In the genomic region with DNA sequence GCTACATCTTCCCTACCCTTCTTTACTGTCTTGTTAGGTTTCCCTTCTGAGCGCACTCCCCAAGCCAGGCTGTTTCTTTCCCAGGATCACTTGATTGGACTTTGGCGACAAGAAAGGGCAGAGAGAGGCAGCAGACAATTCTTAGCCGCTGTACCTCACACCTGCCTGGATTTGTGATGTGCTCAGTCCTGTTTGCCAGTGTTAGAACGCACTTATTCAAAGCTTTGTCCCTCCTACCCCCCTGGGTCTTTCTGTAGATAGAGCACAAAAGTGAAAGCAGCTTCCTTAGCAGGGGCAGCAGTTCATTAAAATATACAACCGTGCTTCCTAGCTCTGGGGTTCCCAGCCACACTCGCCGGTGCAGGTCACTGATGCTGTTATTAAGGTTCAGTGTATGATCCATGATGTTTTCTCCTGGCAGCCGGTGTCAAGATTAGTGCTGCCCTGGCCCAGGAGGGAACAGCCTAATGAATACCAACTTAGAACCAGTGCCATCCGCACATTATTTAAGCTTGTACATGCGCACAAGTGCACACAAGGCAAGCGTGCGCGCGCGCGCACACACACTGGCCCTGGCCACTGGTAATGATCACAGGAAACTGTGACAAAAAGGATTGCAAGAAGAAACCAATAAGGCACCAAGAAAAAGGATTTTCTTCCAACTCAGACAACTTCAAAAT, we compare ENCODE assay signal across 14 mouse cellular contexts. TPM values are rescaled to one million over a fixed set of nuclear protein-coding genes. Genes with fewer than 3 reads are reported as not detected.
DNase-seq lines count a peak whose midpoint lies in the region; ATAC-seq and TF ChIP-seq lines count a peak whose summit lies in the region.
"Had no signal": no experiment of that assay in that cellular context is flagged by ENCODE, and none has a peak within 500 bp of the region (broad histone marks: within the 10 kb centered on the region; RNA-seq: fewer than 3 reads in every experiment).

No protein-coding gene starts in this region.

- H3K4me1 ChIP-seq in liver, embryonic 12.5 days: peaks cover 55% of the 10 kb centered on the region
- H3K4me1 ChIP-seq in liver, postnatal 0 days (ENCODE audit: insufficient read depth): peaks cover 35% of the 10 kb centered on the region
- H3K4me1 ChIP-seq in intestine, embryonic 15.5 days (replicated peaks): peaks cover 24% of the 10 kb centered on the region; the same call in 1 of the 2 replicates
- peaks cover 9% of the 10 kb centered on the region for H3K4me1 ChIP-seq in small intestine, adult 2 months (ENCODE audit: control insufficient read depth, insufficient read depth, insufficient read length, low read length)

- ATAC-seq in liver, embryonic 12.5 days: no peak
- no peak for ATAC-seq in liver, postnatal 0 days
- ATAC-seq in intestine, embryonic 15.5 days: no peak

- TF ChIP-seq POLR2A in small intestine, adult 2 months (IDR thresholded peaks at IDR 0.05; ENCODE audit: low read depth, low read length): no peak

- TF ChIP-seq CTCF in liver, postnatal 0 days (IDR thresholded peaks at IDR 0.05; ENCODE audit: low read depth): no peak
- TF ChIP-seq CTCF in small intestine, adult 2 months (IDR thresholded peaks at IDR 0.05; ENCODE audit: extremely low read depth, insufficient read length, insufficient replicate concordance, low read depth, low read length): no peak

- peaks cover 76% of the 10 kb centered on the region for H3K36me3 ChIP-seq in liver, embryonic 12.5 days
- H3K36me3 ChIP-seq in liver, postnatal 0 days (replicated peaks; ENCODE audit: insufficient read depth, low read length): peaks cover 8% of the 10 kb centered on the region; the same call in 1 of the 2 replicates
- 0 out of 2 replicates have a peak, but pooled peaks cover 2% of the 10 kb centered on the region for H3K36me3 ChIP-seq in intestine, embryonic 15.5 days
- peaks cover 84% of the 10 kb centered on the region for H3K36me3 ChIP-seq in small intestine, adult 2 months (ENCODE audit: control insufficient read depth, insufficient read depth, low read length)
- H3K36me3 ChIP-seq: embryonic facial prominence, embryonic 15.5 days; forebrain, embryonic 12.5 days had no signal

- H3K4me3 ChIP-seq in liver, embryonic 12.5 days: peak overlapping the region; percentile 87
- H3K4me3 ChIP-seq in liver, postnatal 0 days (ENCODE audit: low read depth, low read length): no peak overlapping the region
- no peak overlapping the region for H3K4me3 ChIP-seq in intestine, embryonic 15.5 days (replicated peaks)
- peak overlapping the region; percentile 47 for H3K4me3 ChIP-seq in small intestine, adult 2 months (ENCODE audit: low read depth, low read length)
- H3K4me3 ChIP-seq: embryonic facial prominence, embryonic 15.5 days; forebrain, embryonic 12.5 days had no signal

- peak overlapping the region; percentile 96 for H3K4me2 ChIP-seq in liver, embryonic 12.5 days
- no peak overlapping the region for H3K4me2 ChIP-seq in liver, postnatal 0 days (ENCODE audit: low read depth, low read length)
- H3K4me2 ChIP-seq in intestine, embryonic 15.5 days (replicated peaks): peak overlapping the region; percentile 38; the same call in 1 of the 2 replicates
- H3K4me2 ChIP-seq: embryonic facial prominence, embryonic 15.5 days; forebrain, embryonic 12.5 days had no signal

- TF ChIP-seq EP300 in liver, postnatal 0 days (IDR thresholded peaks at IDR 0.05; ENCODE audit: low read depth): no peak

- H3K9ac ChIP-seq in liver, embryonic 12.5 days: peak overlapping the region; percentile 91
- H3K9ac ChIP-seq in liver, postnatal 0 days (replicated peaks): no peak overlapping the region
- H3K9ac ChIP-seq in intestine, embryonic 15.5 days: no peak overlapping the region
- H3K9ac ChIP-seq: embryonic facial prominence, embryonic 15.5 days; forebrain, embryonic 12.5 days had no signal

- H3K27me3 ChIP-seq in liver, embryonic 12.5 days (replicated peaks): peaks cover 8% of the 10 kb centered on the region
- peaks cover 10% of the 10 kb centered on the region for H3K27me3 ChIP-seq in liver, postnatal 0 days (ENCODE audit: insufficient read depth, low read length)
- 0 out of 2 replicates have a peak, but pooled peaks cover 3% of the 10 kb centered on the region for H3K27me3 ChIP-seq in intestine, embryonic 15.5 days (replicated peaks)
- no peaks in the 10 kb centered on the region for H3K27me3 ChIP-seq in small intestine, adult 2 months (ENCODE audit: control insufficient read depth, insufficient read depth, low read length)

- no peaks in the 10 kb centered on the region for H3K9me3 ChIP-seq in liver, embryonic 12.5 days (replicated peaks)
- no peaks in the 10 kb centered on the region for H3K9me3 ChIP-seq in liver, postnatal 0 days (ENCODE audit: low read length)
- H3K9me3 ChIP-seq in intestine, embryonic 15.5 days: no peaks in the 10 kb centered on the region
- H3K9me3 ChIP-seq: embryonic facial prominence, embryonic 15.5 days; forebrain, embryonic 12.5 days had no signal

- DNase-seq in liver, postnatal 0 days: no peak
- peak; percentile 57 for DNase-seq in Muller cell, postnatal 12 days (ENCODE audit: inconsistent ontology term)
- no peak for DNase-seq in gastrocnemius, postnatal 4 days (ENCODE audit: low spot score in 2 of 2)
- no peak for DNase-seq in frontal cortex, postnatal 10 days (ENCODE audit: low spot score in 2 of 2)
- no peak for DNase-seq in left cerebral cortex, adult 11 months (ENCODE audit: low spot score)
- DNase-seq: lung, adult 18-20 months; right cerebral cortex, postnatal 25 days had no signal

- peak overlapping the region; percentile 95 for H3K27ac ChIP-seq in liver, embryonic 12.5 days
- H3K27ac ChIP-seq in liver, postnatal 0 days (ENCODE audit: low read depth): no peak overlapping the region
- H3K27ac ChIP-seq in intestine, embryonic 15.5 days: no peak overlapping the region
- H3K27ac ChIP-seq in small intestine, adult 2 months (ENCODE audit: insufficient read depth, low read depth, low read length): no peak overlapping the region
- H3K27ac ChIP-seq: embryonic facial prominence, embryonic 15.5 days; forebrain, embryonic 12.5 days; kidney, postnatal 0 days; macrophage had no signal

- WGBS in liver, embryonic 12.5 days (ENCODE audit: insufficient replicate concordance): 79% methylated on average over 16 of the region's 16 CpGs
- WGBS in liver, postnatal 0 days (ENCODE audit: insufficient replicate concordance): 86% methylated on average over 16 of the region's 16 CpGs
- WGBS in intestine, embryonic 15.5 days: 69% methylated on average over 16 of the region's 16 CpGs
- WGBS in small intestine, adult 2 months: 51% methylated on average over 16 of the region's 16 CpGs

RNA-seq across cellular contexts. Expression of a gene that starts 6.1 kb away (rescaled TPM):
- polyA plus RNA-seq in liver, embryonic 12.5 days (2016; fragmentation: Nextera tagmentation; extraction: Ambion mirVana): 3.6 and 4.1 TPM in 2 replicates
- 0.94 and 0.99 TPM in 2 replicates for polyA plus RNA-seq in liver, postnatal 0 days (2015; fragmentation: Nextera tagmentation; extraction: Ambion mirVana)
- polyA plus RNA-seq in intestine, embryonic 15.5 days (2015; fragmentation: Nextera tagmentation; extraction: Ambion mirVana): 7.1 and 8.0 TPM in 2 replicates
- 51.3 and 133 TPM in 2 replicates for polyA plus RNA-seq in small intestine, adult 2 months (2012; rRNA removed)
- 1 to 10 TPM; 4.2 to 5.0 TPM for total RNA-seq in gastrocnemius, postnatal 4 days (2021)

RNA-seq across cellular contexts. Expression of a gene that starts 41.2 kb away (rescaled TPM):
- polyA plus RNA-seq in liver, embryonic 12.5 days (2016; fragmentation: Nextera tagmentation; extraction: Ambion mirVana): 1.6 and 2.3 TPM in 2 replicates
- polyA plus RNA-seq in liver, postnatal 0 days (2015; fragmentation: Nextera tagmentation; extraction: Ambion mirVana): 0.89 and 1.3 TPM in 2 replicates
- polyA plus RNA-seq in intestine, embryonic 15.5 days (2015; fragmentation: Nextera tagmentation; extraction: Ambion mirVana): 4.0 and 4.3 TPM in 2 replicates
- 15.8 and 35.4 TPM in 2 replicates for polyA plus RNA-seq in small intestine, adult 2 months (2012; rRNA removed)
- total RNA-seq in gastrocnemius, postnatal 4 days (2021): 10 to 100 TPM; 21.9 to 27.4 TPM

Comparison
In these comparisons a context has a peak if more than half of its experiments do, and no peak if none do; other contexts are left out.
1. H3K4me3 ChIP-seq: peak in liver, embryonic 12.5 days (single experiment) and small intestine, adult 2 months (single experiment); none in liver, postnatal 0 days (single experiment) and intestine, embryonic 15.5 days (single experiment).